Mouse (Mus musculus) CD4-positive, CD25-positive, alpha-beta regulatory T cell (primary cell): ENCODE measurements around the gene Kdm4d. TPM values are rescaled to one million over a fixed set of nuclear protein-coding genes. Genes with fewer than 3 reads are reported as not detected.

Experiments
- polyA plus RNA-seq: library from polyadenylated mRNA; unstranded; fragments of 100-300 nt; shearing (Covaris generic); gene quantifications from one replicate; pipeline ENCODE4 v1.2.1, GENCODE M21; 2017

Gene Kdm4d
- 0.79 TPM for polyA plus RNA-seq

GRCm38 (mm10) chr9:14500023-14500915 is at the start of gene Kdm4d, which contains the start of gene Cwc15:
Kdm4d (minus strand) TSS chr9:14500482.
Cwc15 (plus strand) TSS chr9:14500617.

Other genes starting within 250 kb of the Kdm4d start
- gene Sesn3, start 225.4 kb downstream of the Kdm4d start, polyA plus RNA-seq, result 27.8 TPM
- gene Endod1, start 119.0 kb downstream of the Kdm4d start, polyA plus RNA-seq, result 62.1 TPM
- gene Cwc15, start 135 bp upstream of the Kdm4d start, polyA plus RNA-seq, result 216 TPM
- gene Amotl1, start 144.6 kb upstream of the Kdm4d start, polyA plus RNA-seq, result 0.07 TPM
- 0.11 TPM for gene Piwil4, start 240.3 kb upstream of the Kdm4d start, polyA plus RNA-seq